Mouse (Mus musculus) gonadal fat pad, adult 2 months (tissue): ENCODE data around the gene Emilin1. TPM values are rescaled to one million over a fixed set of nuclear protein-coding genes. Genes with fewer than 3 reads are reported as not detected.

Experiments used
- DNase-seq: peaks from one replicate; pipeline ENCODE4 v3.0.0-alpha.2; 2012; ENCODE audit warnings: low read depth
- polyA plus RNA-seq: library from polyadenylated mRNA; depleted of rRNA; stranded (reverse); fragments of >200 nt; gene quantifications from 2 replicates; pipeline ENCODE4 v1.2.3, GENCODE M21; 2012

Emilin1 gene
- polyA plus RNA-seq, 1 experiment: 39.9 TPM

GRCm38 (mm10) chr5:30925217-30925616 is 12.0 kb downstream of the Emilin1 start:
- no peak for DNase-seq

- no peak for DNase-seq
Measured at GRCm38 (mm10) chr5:30926073-30926472, 12.9 kb downstream of the Emilin1 start.

DNA sequence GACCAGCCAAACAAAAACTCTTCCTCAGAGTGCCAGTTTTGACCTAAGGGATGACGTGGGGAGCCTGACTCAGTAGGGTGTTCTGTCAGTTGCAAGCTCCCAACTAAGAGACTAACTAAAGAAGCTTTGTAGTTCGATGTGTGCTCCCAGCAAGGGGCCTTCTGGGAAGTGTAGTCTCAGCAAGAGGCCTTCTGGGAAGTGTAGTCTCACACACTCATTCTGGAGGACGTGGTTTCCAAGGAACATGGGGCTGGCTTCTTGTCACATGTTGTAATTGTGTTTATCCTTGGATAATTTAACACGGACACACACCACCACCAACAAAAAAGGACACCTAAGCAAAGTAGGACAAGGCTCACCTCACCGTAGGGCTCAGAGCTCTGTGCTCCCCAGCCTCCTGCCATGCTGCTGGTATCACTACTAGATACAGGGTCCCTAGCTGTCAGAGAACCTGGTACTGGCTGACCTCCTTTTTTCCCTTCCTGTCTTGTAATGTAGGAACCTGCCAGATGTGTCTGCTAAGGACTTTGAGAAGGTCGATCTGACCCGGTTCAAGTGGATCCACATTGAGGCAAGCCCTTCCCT is 14.8 kb downstream of the Emilin1 start:
- no peak for DNase-seq

- no peak for DNase-seq
Measured at GRCm38 (mm10) chr5:30930121-30930520, 16.9 kb downstream of the Emilin1 start.

DNA sequence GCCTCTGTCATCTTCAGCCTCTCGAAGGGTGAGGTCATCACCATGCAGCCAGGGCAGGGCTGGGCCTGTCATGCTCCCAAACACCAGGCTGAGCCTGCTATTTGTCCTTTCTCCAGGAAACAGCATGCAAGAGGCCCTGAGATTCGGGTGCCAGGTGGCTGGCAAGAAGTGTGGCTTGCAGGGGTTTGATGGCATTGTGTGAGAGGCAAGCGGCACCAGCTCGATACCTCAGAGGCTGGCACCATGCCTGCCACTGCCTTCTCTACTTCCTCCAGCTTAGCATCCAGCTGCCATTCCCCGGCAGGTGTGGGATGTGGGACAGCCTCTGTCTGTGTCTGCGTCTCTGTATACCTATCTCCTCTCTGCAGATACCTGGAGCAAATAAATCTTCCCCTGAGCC is 17.6 kb downstream of the Emilin1 start:
- no peak for DNase-seq

GRCm38 (mm10) chr5:30931378-30931777 is 18.2 kb downstream of the Emilin1 start:
- DNase-seq: no peak

- no peak for DNase-seq
Measured at GRCm38 (mm10) chr5:30933705-30934104, 20.5 kb downstream of the Emilin1 start.

DNA sequence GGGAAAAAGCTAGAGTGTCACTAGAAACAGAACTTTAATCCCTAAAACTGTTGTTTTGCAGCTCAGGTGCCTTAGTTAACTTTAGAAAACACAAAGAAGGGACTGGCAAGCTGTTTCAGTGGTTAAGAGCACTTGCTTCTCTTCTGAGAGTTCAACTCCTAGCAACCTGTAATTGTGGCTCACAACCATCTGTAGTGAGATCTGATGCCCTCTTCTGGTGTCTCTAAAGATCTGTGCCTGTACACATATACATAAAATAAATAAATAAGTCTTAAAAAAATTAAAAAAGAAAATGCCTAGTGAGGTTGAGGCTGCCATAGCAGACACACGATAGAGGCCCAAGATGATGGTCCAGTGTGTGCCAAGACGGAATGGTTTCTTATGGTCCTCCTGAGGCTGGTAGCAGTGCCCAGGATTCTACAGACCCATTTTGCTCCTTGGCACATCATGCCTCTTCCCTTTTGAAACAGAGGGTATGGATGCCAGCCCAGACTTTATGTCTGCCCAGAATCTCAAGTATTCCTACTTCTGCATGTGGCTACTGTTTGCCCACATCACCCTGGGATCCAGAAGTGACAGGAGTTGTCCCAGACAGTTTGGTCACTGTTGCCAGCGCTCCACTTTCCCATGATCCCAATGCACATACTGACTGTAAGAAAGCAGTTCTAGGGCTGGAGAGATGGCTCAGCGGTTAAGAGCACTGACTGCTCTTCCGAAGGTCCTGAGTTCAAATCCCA is 21.7 kb downstream of the Emilin1 start:
- no peak for DNase-seq

DNA sequence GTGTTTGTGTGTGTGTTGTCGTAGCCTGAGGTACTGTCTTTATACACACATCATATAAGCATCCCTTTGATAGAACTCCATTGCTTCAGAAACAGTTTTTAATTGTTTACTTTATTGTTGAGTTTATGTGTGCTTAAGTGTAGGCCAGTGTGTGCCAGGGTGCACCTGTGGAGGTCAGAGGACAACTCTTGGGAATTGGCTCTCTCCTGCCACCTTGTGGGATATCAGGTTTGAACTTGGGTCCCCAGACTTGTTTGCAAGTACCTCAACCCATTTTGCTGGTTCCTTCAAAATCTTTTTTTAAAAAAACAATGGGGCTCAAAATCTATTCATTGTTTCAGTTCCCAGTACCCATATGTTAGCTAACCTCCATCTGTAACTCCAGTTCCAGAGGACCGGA is 29.8 kb downstream of the Emilin1 start:
- DNase-seq: no peak

DNA sequence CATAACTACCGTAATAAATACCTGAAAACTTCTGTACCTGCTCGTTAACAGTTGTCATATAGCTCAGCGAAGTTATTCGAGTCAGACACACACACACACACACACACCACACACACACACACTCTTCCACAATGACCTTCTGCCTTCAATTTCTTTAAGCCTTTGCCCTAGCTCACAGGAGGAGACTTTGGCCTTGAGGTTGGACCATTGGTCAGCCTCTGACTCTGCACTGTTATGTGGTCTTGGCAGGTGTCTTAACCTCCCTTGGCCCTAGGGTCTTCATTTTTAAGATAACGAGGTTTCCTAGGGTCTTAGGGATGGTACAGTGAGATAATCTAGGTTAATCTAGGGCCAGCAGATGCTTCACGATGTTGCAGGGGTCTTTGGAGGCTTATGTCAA is 31.1 kb downstream of the Emilin1 start:
- DNase-seq: no peak

- DNase-seq: no peak
Measured at GRCm38 (mm10) chr5:30944956-30945781, 32.0 kb downstream of the Emilin1 start, which contains the start of gene Cgref1. Cgref1 (minus strand) TSS chr5:30945591.

GRCm38 (mm10) chr5:30948620-30949019 is 35.4 kb downstream of the Emilin1 start:
- DNase-seq: no peak

DNA sequence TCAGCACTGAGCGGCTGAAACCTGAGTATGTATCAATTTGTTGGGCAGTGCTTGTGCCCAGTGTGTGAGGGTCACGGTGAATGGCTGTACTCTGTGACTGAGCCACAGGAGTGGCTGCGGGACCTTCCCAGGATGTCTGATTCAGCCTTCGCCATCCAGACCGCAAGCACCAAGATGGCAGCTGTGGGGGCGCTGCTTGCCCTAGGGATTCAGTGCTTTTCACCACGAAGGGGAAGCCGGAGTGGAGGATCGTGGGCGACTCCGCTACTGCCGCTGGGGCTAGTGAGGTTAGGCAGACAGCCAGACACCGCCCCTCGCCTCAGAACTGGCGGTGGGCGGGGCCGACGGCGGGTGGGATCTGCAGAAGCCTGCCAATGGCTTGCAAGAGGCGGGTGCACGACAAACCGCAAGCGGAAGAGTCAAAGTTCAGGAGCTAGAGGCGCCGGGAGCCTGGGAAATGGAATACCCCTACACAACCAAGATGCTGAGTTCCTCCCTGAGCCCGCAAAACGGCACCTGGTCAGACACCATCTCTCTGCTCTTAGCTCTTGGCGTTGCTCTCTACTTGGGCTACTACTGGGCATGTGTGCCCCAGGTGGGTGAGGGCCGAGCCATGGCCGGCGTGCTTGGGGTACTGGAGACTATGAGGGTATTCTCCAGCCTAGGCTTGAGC is 36.6 kb downstream of the Emilin1 start:
- no peak for DNase-seq

- no peak for DNase-seq
Measured at GRCm38 (mm10) chr5:30950451-30950850, 37.2 kb downstream of the Emilin1 start.

GRCm38 (mm10) chr5:30950922-30951321 is 37.7 kb downstream of the Emilin1 start:
- DNase-seq: no peak

- no peak for DNase-seq
Measured at GRCm38 (mm10) chr5:30951706-30952105, 38.5 kb downstream of the Emilin1 start.

- no peak for DNase-seq
Measured at GRCm38 (mm10) chr5:30952551-30952950, 39.3 kb downstream of the Emilin1 start.

DNA sequence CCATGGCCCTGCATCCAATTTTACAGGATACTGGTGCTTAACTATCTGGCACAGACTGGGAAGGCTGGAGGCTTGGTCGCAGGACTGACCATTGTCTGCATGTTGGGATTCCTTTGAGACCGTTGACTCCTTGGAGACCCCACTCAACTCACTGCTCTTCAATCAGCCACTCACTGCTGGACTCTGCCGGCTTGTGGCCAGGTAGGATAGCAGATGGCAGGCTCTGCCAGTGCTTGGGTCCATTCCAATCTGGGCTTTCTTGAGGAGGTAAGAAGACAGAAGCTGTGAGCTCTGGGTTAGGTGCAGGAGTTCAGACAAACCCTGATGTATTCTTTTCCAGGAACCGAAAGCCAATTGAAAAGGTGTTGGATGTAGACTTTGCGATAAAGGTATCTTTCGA is 40.9 kb downstream of the Emilin1 start:
- no peak for DNase-seq

GRCm38 (mm10) chr5:30954556-30954955 is 41.4 kb downstream of the Emilin1 start:
- DNase-seq: no peak

GRCm38 (mm10) chr5:30955751-30956150 is 42.5 kb downstream of the Emilin1 start:
- no peak for DNase-seq

DNA sequence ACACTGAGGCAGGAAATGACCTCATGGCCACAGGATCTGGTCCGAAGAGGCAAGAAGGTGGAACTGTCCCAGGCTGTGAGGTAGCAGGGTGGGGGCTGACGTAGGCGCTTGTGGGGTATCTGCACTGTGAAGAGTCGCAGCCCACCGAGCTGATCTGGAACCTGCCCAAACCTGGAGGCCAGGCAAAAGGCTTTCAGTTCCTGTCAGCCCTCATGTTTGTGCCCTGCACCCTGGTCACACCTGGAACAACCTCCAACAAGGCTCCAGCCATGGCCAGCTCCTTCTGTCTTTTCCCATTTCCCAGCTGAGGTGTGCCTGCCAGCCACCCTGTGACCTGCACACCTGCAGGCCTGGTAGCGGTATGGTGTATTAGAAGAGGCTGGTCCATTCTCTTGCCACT is 44.7 kb downstream of the Emilin1 start:
- DNase-seq: no peak

- no peak for DNase-seq
Measured at GRCm38 (mm10) chr5:30959198-30959854, 46.1 kb downstream of the Emilin1 start.
